Mouse (Mus musculus) cerebellum, adult 9-10 months (tissue): Measurements from ENCODE around the gene Smpdl3b.

ENCODE experiments used
- DNase-seq: peaks from one replicate; pipeline ENCODE4 v3.0.0; 2022

The Smpdl3b gene

DNA sequence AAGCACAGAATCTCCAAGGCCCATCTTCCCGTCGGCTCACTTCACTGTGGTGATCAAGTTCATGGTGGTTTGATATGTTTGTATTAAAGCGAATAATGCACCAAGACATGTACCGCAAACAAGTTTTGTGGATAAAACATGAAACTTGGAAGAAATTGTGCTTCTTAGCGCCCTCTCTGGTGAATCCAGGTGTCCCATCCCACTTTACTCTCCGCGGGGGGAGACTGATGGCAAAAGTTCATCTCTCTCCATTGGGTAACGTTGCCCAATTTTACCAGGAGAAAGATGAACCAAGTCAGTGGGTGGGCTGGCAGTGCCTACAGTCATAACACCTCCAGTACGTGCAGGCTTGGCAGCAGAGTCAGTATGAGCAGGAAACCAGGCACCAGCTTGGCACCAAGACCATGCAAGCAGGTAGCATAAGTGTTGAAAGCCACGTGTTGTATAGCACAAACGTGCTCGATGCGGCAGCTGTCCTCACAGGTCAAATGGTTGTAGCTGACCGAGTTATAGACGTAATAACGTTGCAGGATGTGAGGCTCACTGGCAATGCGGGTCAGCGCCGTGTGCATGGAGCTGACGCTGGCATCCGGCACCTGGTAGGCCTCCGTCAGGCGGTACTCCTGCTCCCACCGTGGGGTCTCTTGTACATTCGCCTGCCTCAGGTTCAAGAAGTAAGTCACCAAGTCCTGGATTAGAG lies 23.8 kb downstream of the Smpdl3b start:
- DNase-seq = no peak

DNA sequence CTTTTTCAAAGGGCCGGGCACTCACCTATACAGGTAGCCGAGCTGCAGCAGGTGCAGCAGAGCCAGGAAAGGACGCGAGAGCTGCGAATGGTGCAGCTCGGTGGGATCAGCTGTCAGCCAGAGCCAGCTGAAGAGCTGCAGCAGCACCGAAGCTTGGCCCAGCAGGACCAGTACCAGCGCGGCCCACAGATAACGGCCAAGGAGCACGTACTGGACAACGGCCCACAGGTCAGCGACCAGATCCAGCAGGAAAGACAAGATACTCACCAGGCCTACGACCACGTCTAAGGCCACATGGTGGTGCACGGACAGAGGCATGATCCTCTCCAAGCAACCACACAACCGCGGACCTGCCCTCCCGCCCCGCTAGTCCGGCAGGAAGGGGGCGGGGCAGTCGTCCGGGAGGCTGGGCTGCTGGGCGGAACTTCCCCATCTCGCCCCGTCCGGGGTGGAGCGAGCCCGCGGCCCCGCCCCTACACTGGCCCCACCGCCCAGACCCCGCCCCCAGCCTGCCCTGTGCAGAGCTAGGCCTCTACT lies 24.8 kb downstream of the Smpdl3b start, which contains the start of gene Xkr8:
TSS of gene Xkr8 (minus strand) at position 399 of the 537 bp plus-strand sequence.
- DNase-seq = peak; percentile 72

GRCm38 (mm10) chr4:132731616-132732015 lies 25.4 kb downstream of the Smpdl3b start:
- DNase-seq = no peak

DNA sequence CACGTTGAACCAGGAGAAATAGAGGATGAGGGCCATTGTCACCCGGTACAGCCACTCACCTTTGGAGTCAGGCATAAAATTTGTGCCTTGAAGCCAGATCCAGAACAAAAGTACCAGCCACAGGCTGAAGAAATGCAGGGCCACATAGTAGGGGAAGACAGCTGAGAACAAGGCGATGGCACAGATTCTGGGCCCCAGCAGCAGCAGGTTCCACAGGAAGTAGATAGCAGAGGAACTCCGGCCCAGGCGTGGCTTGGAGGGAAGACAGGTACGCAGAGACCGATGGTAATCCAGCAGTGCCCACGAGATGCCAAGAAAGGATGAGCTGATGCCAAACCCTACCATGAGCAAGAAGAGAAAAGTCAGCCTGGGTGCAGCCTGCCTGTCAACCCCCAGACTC lies 28.8 kb downstream of the Smpdl3b start:
- DNase-seq = no peak

- DNase-seq = no peak
Observed at GRCm38 (mm10) chr4:132718251-132718650, 38.8 kb downstream of the Smpdl3b start.

DNA sequence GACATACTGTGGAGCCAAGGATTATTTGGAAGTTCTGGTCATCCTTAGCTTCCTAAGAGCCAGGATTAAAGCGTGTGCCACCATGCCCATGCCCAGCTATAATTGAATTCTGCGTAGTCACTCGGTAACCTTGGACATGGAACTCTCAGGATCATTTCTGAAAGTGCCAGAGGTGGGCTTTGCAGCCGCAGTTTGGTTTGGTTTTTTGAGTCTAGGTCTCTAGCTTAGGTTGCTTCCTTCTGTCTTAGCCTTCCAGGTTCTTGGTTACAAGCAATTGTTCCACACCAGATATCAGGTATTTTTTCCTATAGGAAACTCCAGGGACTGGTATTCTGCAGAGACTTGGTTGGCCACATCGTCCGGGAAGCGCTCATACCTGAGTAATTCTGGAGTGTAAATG lies 43.9 kb downstream of the Smpdl3b start:
- no peak for DNase-seq

GRCm38 (mm10) chr4:132706885-132707284 lies 50.2 kb downstream of the Smpdl3b start:
- DNase-seq = no peak

GRCm38 (mm10) chr4:132702076-132702475 lies 55.0 kb downstream of the Smpdl3b start:
- DNase-seq = no peak

DNA sequence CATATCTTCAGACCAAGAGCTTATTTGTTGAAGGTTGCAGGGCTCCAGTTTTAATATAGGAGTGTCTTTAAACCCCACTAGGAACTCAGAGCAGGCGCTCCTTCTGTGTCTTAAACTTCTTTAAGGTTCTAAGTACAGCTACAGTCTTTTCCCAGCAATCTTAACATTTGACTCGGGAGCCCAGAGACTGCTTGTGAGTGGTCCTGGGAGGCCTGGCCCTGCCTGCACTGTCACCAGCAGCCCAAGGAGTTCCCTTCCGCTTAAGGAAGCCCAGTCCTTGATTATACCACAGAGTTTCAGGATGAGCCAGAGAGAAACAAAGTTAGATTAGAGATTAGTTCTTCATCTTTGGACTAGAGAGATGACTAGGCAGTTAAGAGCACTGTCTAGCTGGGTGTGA lies 63.7 kb downstream of the Smpdl3b start:
- no peak for DNase-seq

GRCm38 (mm10) chr4:132689634-132690033 lies 67.4 kb downstream of the Smpdl3b start:
- DNase-seq = no peak
